Mouse (Mus musculus) MN1 (cell line): Measurements from ENCODE around the gene Rbm4.
"Not testable (repeated sequence)": the region's sequence is repeated elsewhere in the genome, so short reads cannot be mapped to it uniquely, and the experiment has no call there.

Experiments used
- DNase-seq: peaks from one replicate; pipeline ENCODE4 v3.0.0-alpha.2; 2016; ENCODE audit warnings: low spot score

Rbm4 gene

DNA sequence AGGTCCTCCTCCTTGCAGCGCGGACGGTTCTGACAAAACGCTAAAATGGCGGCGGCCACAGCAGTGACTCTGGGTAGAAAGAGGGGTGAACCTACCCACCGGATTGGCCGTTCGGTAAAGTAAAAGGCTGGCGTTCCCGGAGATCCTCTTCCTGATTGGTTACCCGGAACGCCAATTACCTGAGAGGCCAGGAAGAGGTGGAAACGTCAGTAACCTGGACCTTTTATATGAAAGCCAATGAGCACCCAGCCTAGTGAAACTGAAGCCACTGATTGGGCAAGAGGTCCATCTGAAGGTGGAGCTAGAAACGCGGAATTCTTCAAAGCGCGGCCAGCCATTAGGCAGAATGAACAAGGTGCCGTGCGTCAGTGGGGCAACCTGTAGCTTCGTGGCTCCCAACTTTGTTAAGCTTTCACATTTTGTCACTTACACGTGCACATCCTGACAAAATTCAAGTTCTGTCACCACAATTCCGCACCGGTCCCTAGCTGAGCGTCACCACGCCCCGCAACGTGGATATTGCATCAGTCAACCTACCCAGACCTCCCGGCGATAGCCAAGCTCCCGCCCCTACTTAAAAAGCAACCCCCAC lies at the start of gene Rbm4:
Rbm4 (minus strand) TSS at position 71 of the 592 bp plus-strand sequence.
- DNase-seq, result peak; percentile 94

DNA sequence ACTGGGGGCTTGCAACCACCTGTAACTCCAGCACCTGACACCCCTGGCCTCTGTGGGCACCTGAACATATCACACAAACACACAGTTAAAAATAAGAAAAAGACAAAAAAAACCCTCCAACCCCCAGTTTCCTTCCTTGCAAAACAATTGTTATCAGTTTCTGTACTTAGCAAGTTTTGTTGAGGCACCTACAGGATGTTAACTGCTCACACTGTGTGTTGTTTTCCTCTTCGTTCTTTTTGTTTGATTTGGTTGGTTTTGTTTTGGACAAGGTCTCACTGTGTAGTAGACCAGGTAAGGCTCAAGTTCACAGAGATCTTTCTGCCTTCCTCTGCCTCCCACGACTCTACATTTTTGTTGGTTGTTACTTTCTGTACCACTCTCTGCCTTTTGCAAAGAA lies 48.9 kb upstream of the Rbm4 start:
- DNase-seq, result no peak

DNA sequence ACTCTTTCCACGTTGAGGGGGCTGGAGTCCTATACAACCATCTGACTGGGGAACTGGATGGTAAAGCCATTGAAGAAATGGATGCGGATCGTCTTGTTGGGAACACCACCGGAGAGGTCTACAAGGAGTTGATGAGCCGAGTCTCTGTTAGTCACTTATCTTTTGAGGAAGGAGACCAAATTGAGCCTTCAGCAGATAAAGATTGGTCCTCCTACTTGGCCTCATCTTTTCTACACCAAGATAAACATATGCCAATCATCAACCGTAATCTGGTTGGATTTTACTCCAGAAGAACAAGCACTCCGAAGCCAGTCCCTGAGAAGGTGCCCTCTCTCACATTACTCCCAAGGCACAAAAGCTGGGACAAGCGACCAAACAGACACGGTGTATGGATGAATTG lies 47.1 kb upstream of the Rbm4 start:
- no peak for DNase-seq

DNA sequence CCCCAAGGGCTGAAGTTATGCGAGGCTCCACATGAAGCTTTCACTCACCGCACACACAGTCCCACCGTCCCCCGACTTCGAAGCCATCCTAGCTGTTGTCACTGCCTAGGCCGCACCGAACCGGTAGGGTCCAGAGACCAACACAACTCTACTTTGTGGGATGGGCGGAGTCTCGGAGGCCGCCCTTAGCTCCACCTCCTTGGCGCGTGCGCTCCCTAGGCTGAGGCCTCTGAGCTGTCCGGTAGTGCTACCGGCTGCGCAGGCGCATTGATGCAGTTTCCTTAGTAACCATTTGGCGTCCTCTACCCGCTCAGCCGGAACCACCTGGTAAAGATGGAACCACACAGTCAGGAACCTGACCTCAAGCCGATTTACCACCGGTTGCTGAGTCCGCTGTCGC lies 45.4 kb upstream of the Rbm4 start, which contains the start of the genes Ccs and Ccdc87:
Ccs (minus strand) TSS at position 184 of the 400 bp plus-strand sequence.
Ccdc87 (plus strand) TSS at position 218 of the 400 bp plus-strand sequence.
- DNase-seq, result peak; percentile 90

DNA sequence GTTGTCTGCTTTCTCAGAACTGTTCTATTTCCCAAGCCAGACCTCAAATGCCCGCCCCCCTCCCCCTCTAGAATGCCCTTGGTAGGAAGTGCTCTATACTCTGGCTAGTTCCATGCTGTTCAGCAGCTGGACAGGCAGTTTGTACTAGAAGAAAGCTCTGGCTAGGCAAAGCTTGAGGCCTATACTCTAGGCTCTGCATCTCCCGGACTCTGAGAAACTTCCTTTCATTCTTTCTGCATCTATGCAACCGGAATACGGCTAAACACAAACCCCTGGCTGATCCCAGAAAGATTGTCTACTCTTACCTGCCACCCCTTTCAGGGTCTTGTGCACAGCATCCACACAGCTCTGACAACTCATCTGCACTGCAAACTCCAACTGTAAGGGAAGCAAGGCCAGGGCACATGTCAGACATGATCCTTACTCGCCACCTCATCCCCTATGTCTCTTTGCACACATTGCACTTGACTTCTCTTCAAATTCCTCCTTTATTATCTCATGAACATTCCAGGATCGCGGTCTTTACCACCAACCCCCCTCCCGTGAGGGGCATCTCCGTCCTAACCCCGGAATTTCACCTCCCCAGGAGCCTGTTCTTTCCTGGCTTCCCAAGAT lies 44.9 kb upstream of the Rbm4 start:
- DNase-seq, result no peak

DNA sequence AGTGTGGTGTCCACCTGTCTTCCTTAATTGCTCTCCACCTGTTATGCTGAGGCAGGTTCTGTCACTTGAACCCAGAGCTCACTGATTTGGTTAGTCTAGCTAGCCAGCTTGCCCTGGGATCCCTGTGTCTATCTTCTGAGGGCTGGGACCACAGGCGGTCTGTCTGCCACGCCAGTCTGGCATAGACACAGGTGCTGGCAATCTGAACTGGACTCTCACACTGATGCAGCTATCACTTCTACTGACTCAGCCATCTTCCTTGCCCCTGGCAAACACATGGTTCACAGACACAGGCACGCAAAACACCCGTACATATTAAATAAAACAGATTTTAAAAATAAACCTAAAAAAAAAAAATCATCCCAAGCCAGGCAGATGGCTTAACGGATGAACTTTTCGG lies 43.3 kb upstream of the Rbm4 start:
- DNase-seq, result no peak

DNA sequence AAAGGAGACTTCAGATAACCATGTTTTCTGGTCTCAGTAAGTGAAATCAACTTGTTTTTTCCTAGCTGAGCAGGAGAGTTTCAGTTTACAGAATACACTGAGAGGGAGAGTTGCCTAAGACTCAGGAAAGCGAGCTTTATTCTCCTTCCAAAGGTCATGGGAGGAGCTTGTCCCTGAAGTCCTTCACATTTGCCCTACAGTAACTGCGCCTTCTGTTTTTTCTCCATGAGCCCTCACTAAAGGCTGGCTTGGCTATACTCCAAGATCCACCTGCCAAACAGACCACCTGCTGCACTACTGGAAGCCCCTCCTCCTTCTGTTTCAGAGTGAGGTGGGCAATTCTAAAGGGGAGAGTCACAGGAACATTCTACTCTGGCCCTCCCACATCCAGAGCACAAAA lies 42.4 kb upstream of the Rbm4 start:
- DNase-seq, result no peak

DNA sequence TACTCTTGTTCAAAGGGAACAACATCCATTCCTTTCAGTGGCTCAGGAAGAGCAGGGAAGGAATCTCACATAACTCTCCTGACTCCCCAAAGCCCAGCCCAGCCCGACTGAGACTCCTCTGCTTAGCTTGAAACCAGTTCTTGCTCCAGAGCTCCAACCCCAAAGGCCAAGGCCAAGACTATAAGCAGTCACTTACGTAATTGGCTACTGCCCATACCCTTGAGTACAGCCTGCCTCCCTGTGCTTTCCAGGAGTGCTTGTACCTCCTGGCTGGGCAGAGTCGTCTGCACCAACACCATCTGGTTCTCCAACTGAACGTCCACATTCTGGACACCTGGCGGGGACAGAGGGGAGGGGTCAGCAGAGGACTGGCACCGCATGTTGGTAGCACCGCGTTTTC lies 40.3 kb upstream of the Rbm4 start:
- DNase-seq, result no peak

DNA sequence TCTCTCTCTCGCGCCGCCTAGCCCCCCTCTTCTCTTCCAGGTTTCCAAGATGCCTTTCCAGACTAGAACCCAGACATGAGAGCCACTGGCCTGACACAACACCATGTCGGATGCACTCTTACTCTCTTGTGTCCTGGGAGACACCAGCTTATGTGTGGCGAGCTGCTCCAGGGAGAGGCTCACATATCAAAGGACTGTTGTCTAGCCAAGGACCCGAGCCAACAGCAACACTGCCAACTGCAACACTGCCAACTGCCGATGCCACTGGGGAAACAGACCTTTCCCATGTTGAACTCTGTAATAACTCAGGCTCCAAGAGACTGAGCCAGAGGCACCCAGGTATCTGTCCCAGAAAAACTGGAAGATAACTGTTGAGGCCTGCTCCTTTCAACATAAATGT lies 35.5 kb upstream of the Rbm4 start:
- DNase-seq, result no peak

DNA sequence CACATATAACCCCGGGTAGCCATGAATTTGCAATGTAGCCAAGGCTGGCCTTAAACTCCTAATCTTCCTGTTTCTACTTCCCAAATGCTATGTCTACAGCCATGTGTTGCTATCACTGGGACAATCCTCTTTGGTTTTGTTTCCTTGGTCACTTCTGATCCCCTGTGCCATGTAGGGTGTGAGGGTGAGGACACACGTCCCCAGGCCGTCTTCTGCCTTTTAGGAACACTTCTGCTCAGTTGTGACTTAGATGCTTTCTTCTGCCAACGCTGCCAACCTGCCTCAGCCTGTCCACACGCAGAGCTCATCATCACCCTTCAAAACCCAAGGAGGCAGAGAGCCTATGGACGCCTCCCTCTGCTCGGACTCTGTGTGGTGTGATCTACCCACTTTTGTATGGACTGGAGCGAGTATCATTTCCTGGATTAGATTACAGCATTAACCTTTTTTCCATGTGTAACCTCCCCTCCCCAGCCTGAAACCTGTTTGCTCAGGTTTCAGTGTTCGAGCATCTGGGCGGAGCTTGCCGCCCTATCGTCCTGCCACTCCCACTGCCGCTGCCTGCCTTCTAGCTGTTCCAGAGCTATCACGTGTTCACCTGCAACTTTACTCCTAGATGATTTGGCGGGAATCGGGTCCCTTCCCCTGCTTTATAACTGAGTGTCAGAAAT lies 34.9 kb upstream of the Rbm4 start:
- no peak for DNase-seq

DNA sequence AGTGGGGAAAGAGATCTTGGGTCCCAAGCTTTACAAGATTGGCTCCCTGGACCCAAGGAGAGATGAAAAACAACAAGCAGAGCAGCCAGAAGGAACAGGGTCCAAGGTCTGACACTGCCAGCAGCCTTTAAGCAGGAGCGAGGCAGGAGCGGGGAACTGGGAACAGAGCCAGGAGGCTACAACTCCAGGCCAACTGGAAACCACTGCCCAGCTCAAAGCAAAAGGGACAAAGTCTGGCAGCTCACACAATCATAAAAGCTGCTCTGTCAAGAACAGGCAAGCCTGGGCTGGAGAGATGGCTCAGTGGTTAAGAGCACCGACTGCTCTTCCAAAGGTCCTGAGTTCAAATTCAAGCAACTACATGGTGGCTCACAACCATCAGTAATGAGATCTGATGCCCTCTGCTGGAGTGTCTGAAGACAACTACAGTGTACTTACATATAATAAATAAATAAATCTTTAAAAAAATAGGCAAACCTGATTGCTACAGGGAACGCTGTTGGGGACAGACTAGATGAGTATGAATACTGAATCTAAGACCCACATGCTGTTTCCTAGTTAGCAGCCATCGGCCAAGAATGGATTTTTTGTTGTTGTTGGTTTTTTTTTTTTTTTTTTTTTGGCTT lies 27.1 kb upstream of the Rbm4 start:
- DNase-seq, result peak; percentile 73

DNA sequence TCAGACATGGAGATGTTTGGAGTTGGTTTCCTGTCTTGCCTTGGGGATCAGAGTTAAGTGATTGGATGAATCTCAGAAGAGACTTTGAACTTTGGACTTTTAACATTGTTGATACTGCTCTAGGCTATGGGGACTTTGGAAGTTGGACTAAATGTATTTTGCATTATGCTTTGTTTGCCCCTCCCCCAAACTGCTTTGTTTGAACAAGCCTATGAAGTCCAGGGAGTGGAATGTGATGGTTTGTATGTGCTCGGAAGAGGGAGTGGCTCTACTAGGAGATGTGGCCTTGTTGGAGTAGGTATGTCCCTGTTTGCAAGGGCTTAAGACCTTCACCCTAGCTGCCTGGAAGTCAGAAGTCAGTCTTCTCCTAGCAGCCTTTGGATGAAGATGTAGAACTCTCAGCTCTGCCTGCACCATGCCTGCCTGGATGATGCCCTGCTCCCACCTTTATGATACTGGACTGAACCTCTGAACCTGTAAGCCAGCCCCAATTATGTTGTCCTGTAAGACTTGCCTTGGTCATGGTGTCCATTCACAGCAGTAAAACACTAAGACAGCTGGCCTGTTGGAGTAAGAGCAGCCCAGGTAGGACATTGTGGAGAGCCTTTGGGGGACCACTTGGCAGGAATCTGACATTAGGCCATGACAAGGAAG lies 23.6 kb upstream of the Rbm4 start:
- no peak for DNase-seq

DNA sequence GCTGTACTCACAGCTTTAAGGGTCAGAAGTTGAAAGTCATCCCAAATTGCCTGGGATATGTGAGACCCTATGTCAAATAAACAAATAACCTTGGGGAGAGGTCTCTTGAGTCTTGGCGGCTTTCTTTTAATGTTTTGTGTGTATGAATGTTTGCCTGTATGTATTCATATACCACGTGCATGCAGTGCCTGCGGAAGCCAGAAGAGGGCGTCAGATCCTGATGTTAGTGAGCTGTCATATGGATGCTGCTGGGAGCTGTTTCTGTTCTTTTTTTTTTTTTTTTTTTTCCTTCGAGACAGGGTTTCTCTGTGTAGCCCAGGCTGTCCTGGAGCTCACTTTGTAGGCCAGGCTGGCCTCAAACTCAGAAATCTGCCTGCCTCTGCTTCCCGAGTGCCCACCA lies 19.3 kb upstream of the Rbm4 start:
- no peak for DNase-seq

DNA sequence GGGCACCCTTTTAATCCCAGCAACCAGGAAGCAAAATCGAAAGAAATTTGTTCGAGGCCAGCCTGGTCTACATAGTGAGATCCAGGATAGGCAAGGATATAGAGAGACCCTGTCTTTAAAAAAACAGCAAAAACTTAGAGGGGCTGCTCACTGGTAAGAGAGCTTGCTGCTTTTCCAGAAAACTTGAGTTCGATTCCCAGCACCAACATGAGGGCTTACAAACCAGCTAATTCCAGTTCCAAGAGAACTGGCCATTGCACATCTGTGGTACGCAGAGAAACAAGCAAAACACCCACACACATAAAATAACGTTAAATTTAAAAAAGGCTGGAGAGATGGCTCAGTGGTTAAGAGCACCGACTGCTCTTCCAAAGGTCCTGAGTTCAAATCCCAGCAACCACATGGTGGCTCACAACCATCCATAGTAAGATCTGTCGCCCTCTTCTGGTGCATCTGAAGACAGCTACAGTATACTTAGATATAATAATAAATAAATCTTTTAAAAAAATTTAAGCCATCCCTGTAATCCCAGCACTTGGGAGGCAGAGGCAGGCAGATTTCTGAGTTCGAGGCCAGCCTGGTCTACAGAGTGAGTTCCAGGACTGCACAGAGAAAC lies 18.7 kb upstream of the Rbm4 start:
- not testable (repeated sequence) for DNase-seq

DNA sequence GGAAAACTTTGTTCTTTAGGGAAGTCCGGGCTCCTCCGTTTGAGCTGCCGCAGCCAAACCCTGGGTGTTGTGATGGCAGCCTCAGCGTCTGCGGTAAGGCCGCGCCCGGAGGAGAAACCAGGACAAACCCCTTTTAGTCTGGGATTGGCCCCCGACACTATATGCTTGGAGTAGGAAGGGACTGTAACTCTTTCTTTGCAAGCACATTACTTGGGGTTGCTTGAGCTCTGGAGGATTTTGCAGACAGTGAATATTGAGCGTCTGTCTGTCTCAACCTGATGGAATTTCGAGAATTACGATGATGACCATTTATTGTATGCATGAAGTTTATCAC lies 18.2 kb upstream of the Rbm4 start:
- DNase-seq, result no peak

DNA sequence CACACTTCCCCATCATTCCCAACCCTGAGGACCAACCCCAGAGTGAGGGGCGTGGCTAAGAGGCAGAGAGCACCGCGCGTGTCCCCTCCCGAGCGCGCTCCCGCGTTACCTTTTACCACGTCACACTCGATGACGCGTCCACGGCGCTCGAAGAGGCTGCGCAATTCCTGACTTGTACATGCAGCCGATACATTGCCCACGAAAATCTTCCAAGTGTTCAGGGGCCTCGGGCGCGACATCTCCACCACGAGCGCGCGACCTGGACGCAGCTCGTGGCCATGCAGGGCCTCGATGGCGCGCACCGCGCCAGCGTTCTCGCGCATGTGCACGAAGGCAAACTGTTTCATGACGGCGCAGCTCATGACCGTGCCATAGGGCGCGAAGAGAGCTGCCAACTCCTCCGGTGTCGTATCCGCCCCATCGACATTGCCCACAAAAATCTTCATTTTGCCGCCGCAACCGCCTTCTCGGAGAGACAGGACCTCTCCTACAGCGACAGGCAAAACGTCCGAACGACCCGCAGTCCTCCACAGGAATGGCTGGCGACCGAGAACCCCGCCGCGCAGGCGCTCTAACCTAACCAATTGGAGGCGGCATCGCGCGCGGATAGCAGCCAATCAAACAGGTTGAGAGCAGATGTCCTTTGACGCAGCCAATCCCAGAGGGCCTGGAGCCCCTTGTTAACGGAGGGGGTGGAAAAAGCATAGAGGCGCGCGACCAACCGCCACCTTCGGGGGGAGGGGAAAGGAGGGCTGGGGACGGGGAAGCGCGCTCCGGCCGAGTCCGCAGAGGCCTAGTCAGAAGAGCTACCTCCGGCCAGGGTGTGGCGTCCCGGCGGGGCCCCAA lies 17.6 kb upstream of the Rbm4 start, which contains the start of the genes Gm21992 and Rbm14:
Gm21992 (minus strand) TSS at position 550 of the 846 bp plus-strand sequence.
Rbm14 (minus strand) TSS at position 572 of the 846 bp plus-strand sequence.
- DNase-seq, result peak; percentile 94

DNA sequence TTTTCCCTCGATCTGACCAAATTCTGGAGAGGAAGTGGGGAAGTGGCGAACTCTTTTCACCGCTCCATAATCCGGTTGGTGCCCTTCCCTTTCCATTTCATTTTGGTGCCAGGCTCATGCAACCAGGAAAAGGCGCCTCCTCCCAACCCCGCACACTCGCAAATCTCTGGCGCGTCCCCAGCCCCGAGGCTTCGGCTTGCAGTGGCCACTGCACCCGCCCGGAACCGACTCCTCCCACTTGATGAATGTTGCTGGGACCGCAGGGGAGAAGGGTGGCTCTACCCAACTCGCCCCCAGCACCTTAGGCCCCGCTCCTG lies 17.0 kb upstream of the Rbm4 start:
- DNase-seq, result no peak

DNA sequence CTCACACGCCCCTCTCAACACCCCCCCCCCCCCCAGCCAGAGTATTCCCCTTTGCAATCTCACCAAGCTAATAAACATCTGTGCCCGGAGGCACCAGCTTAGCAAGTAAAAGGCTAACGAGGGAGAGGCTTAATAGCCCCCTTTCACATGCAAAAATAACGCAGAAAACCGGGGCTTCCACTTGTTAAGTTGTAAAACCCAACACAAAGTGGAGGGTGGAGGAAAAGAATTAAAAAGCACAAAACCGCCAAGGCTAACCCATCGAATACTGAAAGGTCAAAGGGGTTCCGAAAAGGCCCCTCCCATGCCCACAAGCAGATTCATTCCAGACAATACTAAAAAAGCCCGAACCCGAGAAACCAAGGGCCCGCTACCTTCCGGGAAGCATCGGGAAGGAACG lies 16.6 kb upstream of the Rbm4 start:
- DNase-seq, result no peak

DNA sequence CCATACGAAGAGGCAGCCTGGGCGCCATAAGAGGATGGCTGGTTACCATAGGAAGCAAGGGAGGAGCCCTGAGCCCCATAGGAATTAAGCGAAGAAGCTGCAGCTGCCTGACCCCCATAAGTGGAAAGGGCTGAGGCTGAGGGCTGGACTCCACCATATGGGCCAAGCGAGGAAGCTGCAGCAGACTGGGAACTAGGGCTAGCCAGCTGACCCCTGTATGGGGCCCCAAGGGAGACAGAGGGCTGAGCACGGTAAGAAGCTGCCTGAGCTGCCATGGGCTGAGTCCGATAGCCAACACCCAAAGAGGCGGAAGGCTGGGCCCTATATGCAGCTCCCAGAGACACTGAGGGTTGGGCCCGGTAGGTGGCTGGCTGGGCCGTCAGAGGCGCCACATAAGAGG lies 9.6 kb upstream of the Rbm4 start:
- DNase-seq, result no peak

DNA sequence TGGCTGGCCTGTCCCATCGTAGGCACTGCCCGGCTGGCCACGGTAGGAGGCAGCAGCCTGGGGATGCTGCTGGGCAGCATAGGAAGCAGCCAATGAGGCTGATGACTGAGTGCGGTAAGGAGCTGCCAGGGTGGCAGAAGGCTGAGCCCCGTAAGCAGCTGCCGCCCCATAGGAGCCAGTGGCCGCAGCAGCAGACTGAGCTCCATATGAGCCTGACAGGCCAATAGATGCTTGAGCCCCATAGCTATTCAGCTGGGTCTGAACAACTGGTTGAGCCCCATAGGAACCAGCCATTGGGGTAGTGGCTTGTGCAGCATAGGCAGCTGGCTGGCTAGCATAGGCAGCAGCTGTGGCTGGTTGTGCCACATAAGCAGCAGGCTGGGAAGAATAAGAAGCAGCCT lies 9.0 kb upstream of the Rbm4 start:
- DNase-seq, result no peak

DNA sequence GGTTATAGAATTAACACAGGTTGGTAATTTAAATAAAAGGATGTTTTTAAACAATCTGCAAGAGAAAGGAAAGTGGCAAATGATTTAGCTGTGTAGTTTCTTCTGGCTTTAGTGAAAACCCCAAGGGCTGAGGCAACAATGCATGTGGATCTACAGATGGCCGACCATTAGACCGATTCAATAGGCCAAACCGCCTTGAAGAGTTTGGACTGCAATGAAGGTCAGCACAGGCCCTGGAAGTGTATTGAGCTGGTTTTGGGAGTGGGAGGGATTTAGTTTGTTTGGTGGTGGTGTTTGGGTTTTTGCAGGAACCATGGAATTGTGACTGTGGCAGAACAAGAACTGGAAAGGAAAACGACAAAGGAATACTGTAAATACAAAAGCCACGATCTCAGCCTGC lies 5.4 kb upstream of the Rbm4 start:
- DNase-seq, result no peak
